Mouse (Mus musculus) ES-Bruce4 (cell line): ENCODE data around the gene Zfp747.

ENCODE experiments used
- CTCF ChIP-seq: IDR thresholded peaks from one replicate; pipeline ENCODE4 v1.8.1; 2011; ENCODE audit warnings: low read depth, low read length
- POLR2A ChIP-seq: IDR thresholded peaks from one replicate; pipeline ENCODE4 v1.8.1; 2011; ENCODE audit warnings: low read length; ENCODE audit not compliant: insufficient read depth

DNA sequence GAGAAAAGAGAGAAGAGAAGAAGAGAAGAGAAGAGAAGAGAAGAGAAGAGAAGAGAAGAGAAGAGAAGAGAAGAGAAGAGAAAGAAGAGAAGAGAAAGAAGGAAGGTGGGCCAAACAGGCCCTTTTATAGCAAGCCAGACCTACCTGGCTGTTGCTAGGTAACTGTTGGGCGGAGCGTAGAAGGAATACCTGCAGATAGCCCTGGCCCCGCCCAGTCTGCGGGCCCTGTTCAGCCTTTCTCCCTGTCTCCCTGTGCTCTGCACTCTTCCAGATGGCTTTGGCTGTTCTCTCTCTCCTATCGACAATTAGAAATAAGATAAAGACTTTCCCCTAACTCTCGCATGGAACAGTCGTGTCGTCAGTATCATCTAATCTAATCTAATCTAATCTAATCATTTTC, 29.2 kb downstream of the Zfp747 start:
- TF ChIP-seq CTCF (no peak), POLR2A (no peak)
